Comparison of ENCODE assay signal across 18 mouse cellular contexts in the genomic region with DNA sequence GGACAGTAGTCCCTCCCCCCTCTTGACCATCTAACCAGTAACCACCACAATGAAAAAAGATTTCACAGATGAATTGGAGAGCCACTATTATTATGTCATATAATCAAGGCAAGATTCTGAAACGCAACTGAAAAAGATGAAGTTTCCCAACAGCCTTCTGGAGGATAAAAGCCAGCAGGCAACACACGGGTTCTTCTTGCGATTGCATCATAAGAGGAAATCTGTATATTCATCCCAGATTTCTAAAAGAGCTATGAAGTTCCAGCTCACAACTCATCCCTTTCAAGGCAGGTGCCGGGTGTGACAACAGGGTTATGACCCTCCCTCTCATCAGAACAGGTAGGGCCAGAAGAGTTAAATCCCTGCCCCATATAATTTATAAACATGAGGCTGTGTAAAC. TPM values are rescaled to one million over a fixed set of nuclear protein-coding genes. Genes with fewer than 3 reads are reported as not detected.
A peak's percentile ranks its signal among the peaks of the same experiment; 100 is the strongest.
DNase-seq lines count a peak whose midpoint lies in the region; ATAC-seq and TF ChIP-seq lines count a peak whose summit lies in the region.
"Had no signal": no experiment of that assay in that cellular context is flagged by ENCODE, and none has a peak within 500 bp of the region (broad histone marks: within the 10 kb centered on the region; RNA-seq: fewer than 3 reads in every experiment).

No protein-coding gene starts in this region.

- no peak for TF ChIP-seq CTCF in lung, postnatal 0 days (IDR thresholded peaks at IDR 0.05)
- no peak for TF ChIP-seq CTCF in stomach, postnatal 0 days (IDR thresholded peaks at IDR 0.05; ENCODE audit: low read depth)

- H3K9me3 ChIP-seq in lung, postnatal 0 days (ENCODE audit: low read length), result no peaks in the 10 kb centered on the region
- H3K9me3 ChIP-seq in stomach, postnatal 0 days (ENCODE audit: control insufficient read depth, low read length), result no peaks in the 10 kb centered on the region
- H3K9me3 ChIP-seq: hindbrain, embryonic 12.5 days; lung, embryonic 15.5 days; megakaryocyte, embryonic 14.5 days; midbrain, embryonic 15.5 days; neural tube, embryonic 15.5 days had no signal

- H3K9ac ChIP-seq in lung, postnatal 0 days (replicated peaks; ENCODE audit: low read depth), result no peak overlapping the region
- H3K9ac ChIP-seq in stomach, postnatal 0 days (ENCODE audit: low read length), result no peak overlapping the region

- ATAC-seq in lung, postnatal 0 days, result no peak
- ATAC-seq in stomach, postnatal 0 days (ENCODE audit: low FRiP score, low TSS enrichment), result no peak
- ATAC-seq: forebrain, embryonic 14.5 days; inflammation-experienced regulatory T-cells, adult 6 months; midbrain, embryonic 15.5 days had no signal

- TF ChIP-seq EP300 in lung, postnatal 0 days (IDR thresholded peaks at IDR 0.05), result no peak
- TF ChIP-seq EP300 in stomach, postnatal 0 days (optimal IDR thresholded peaks at IDR 0.05), result no peak

- no peaks in the 10 kb centered on the region; the same call in 1 of the 2 replicates for H3K27me3 ChIP-seq in lung, postnatal 0 days (replicated peaks; ENCODE audit: insufficient read depth, low read length)
- no peaks in the 10 kb centered on the region for H3K27me3 ChIP-seq in stomach, postnatal 0 days (ENCODE audit: control insufficient read depth, insufficient read depth, low read length)

- 0 out of 2 replicates have a peak overlapping the region, but pooled peaks have one; percentile 99 for H3K27ac ChIP-seq in lung, postnatal 0 days (ENCODE audit: low read length)
- H3K27ac ChIP-seq in brown adipose tissue, adult 24 weeks (replicated peaks; ENCODE audit: low read depth, low read length), result peak overlapping the region; percentile 99; the same call in 1 of the 2 replicates
- H3K27ac ChIP-seq in stomach, postnatal 0 days (replicated peaks), result peak overlapping the region; percentile 99
- H3K27ac ChIP-seq: hindbrain, embryonic 12.5 days; midbrain, embryonic 15.5 days; neural tube, embryonic 15.5 days had no signal

- peak; percentile 41 to 44 for DNase-seq in heart, adult 18-20 months
- no peak for DNase-seq in heart, postnatal 4 days
- peak; percentile 71 for DNase-seq in lung, postnatal 0 days (ENCODE audit: low spot score)
- no peak for DNase-seq in lung, postnatal 4 days
- no peak for DNase-seq in stomach, postnatal 0 days (ENCODE audit: low spot score)
- DNase-seq in cerebellum, adult 11-12 months, result no peak
- DNase-seq: cerebellum, adult 11 months; cerebellum, postnatal 36 days; kidney, adult 8-10 months; left cerebral cortex, postnatal 4 days had no signal

- 50% methylated on average over 4 of the region's 4 CpGs for WGBS in lung, postnatal 0 days
- 39% methylated on average over 4 of the region's 4 CpGs for WGBS in stomach, postnatal 0 days

- no peak overlapping the region for H3K4me3 ChIP-seq in lung, postnatal 0 days (ENCODE audit: low read depth, low read length)
- no peak overlapping the region for H3K4me3 ChIP-seq in brown adipose tissue, adult 24 weeks (ENCODE audit: insufficient read depth, low read depth, low read length)
- no peak overlapping the region for H3K4me3 ChIP-seq in stomach, postnatal 0 days (ENCODE audit: low read depth, low read length)
- H3K4me3 ChIP-seq: megakaryocyte, embryonic 14.5 days had no signal

- H3K4me2 ChIP-seq in lung, postnatal 0 days (replicated peaks; ENCODE audit: low read depth, low read length), result no peak overlapping the region
- H3K4me2 ChIP-seq in stomach, postnatal 0 days (replicated peaks; ENCODE audit: low read depth), result no peak overlapping the region

- H3K4me1 ChIP-seq in lung, postnatal 0 days (ENCODE audit: insufficient read depth, low read depth, low read length), result no peaks in the 10 kb centered on the region; the same call in 1 of the 2 replicates
- H3K4me1 ChIP-seq in brown adipose tissue, adult 24 weeks (ENCODE audit: control insufficient read depth, insufficient read depth, insufficient read length, low read length), result peaks cover 9% of the 10 kb centered on the region; the same call in 1 of the 2 replicates
- no peaks in the 10 kb centered on the region for H3K4me1 ChIP-seq in stomach, postnatal 0 days (replicated peaks; ENCODE audit: control insufficient read depth, insufficient read depth)

- H3K36me3 ChIP-seq in lung, postnatal 0 days (ENCODE audit: insufficient read depth, low read length), result peaks cover 8% of the 10 kb centered on the region
- no peaks in the 10 kb centered on the region; the same call in 1 of the 2 replicates for H3K36me3 ChIP-seq in stomach, postnatal 0 days (ENCODE audit: control insufficient read depth, insufficient read depth, low read length)
- H3K36me3 ChIP-seq: hindbrain, embryonic 12.5 days; lung, embryonic 15.5 days; midbrain, embryonic 15.5 days; neural tube, embryonic 15.5 days had no signal

RNA-seq across cellular contexts. Expression of gene Klf4, which starts 2.2 kb away (rescaled TPM):
- 10 to 100 TPM; 40.8 to 43.4 TPM for total RNA-seq in heart, adult 18-20 months (2021)
- total RNA-seq in heart, postnatal 4 days (2021), result 10 to 100 TPM; 44.3 to 44.9 TPM
- polyA plus RNA-seq in lung, postnatal 0 days (2015; fragmentation: Nextera tagmentation; extraction: Ambion mirVana), result 39.1 and 43.3 TPM in 2 replicates
- polyA plus RNA-seq in brown adipose tissue, adult 24 weeks (2012; ENCODE audit: insufficient read depth, insufficient read length, missing spikeins), result 17.1 and 51.4 TPM in 2 replicates
- 87.8 and 99.3 TPM in 2 replicates for polyA plus RNA-seq in stomach, postnatal 0 days (2015; fragmentation: Nextera tagmentation; extraction: Ambion mirVana)

Comparison
In these comparisons a context has a peak if more than half of its experiments do, and no peak if none do; other contexts are left out.
1. DNase-seq: peak in heart, adult 18-20 months (2 of 2) and lung, postnatal 0 days (single experiment); none in heart, postnatal 4 days (single experiment), lung, postnatal 4 days (0 of 2), stomach, postnatal 0 days (single experiment) and cerebellum, adult 11-12 months (single experiment).
2. Peak in every context shown above with its lines, with median percentiles within 50 percentile points of each other: H3K27ac ChIP-seq.